Mouse (Mus musculus) cerebellum, adult 2 months (tissue): ENCODE measurements around the gene C2cd4c.

Source experiments
- CTCF ChIP-seq: fragments of 200-500 bp; IDR thresholded peaks from 2 replicates; pipeline ENCODE4 v1.5.1; 2011; ENCODE audit warnings: low read depth, mild to moderate bottlenecking, control low read depth, low read length, moderate library complexity, borderline replicate concordance; ENCODE audit not compliant: insufficient read depth
- POLR2A ChIP-seq: fragments of 200-500 bp; IDR thresholded peaks from 2 replicates; pipeline ENCODE4 v1.6.1; 2011; ENCODE audit warnings: low read length, control low read depth, borderline replicate concordance; ENCODE audit not compliant: insufficient read depth

- no peak for TF ChIP-seq CTCF
- no peak for TF ChIP-seq POLR2A
Measured at GRCm38 (mm10) chr10:79584426-79584825, 29.4 kb downstream of the C2cd4c start.
